Mouse (Mus musculus) midbrain, embryonic 16.5 days (tissue): ENCODE results near the gene Ppp5c. TPM values are rescaled to one million over a fixed set of nuclear protein-coding genes. Genes with fewer than 3 reads are reported as not detected.

ENCODE experiments used
- ATAC-seq: fragments of 200-750 bp; cut with Nextera tagmentation; 2 replicates; pipeline ENCODE4 v1.8.0; 2017; ENCODE audit warnings: moderate TSS enrichment
- H3K27ac ChIP-seq: fragments of 300-500 bp; sonication (generic); 2 replicates; pipeline ENCODE4 v1.5.1; 2014; ENCODE audit warnings: mild to moderate bottlenecking, low read length, mixed read lengths
- H3K27me3 ChIP-seq: fragments of 300-500 bp; sonication (generic); 2 replicates; pipeline ENCODE4 v1.6.1; 2014; ENCODE audit warnings: low read depth, low read length, mixed read lengths; ENCODE audit not compliant: control insufficient read depth, insufficient read depth
- H3K36me3 ChIP-seq: fragments of 300-500 bp; sonication (generic); 2 replicates; pipeline ENCODE4 v1.6.1; 2014; ENCODE audit warnings: mild to moderate bottlenecking, low read length, moderate library complexity, mixed read lengths; ENCODE audit not compliant: control insufficient read depth, insufficient read depth
- H3K4me1 ChIP-seq: fragments of 300-500 bp; sonication (generic); 2 replicates; pipeline ENCODE4 v1.6.1; 2014; ENCODE audit warnings: mild to moderate bottlenecking, low read length, mixed read lengths; ENCODE audit not compliant: control insufficient read depth, insufficient read depth
- H3K4me2 ChIP-seq: fragments of 300-500 bp; sonication (generic); 2 replicates; pipeline ENCODE4 v1.6.1; 2014; ENCODE audit warnings: mild to moderate bottlenecking, low read length, mixed read lengths
- H3K4me3 ChIP-seq: fragments of 300-500 bp; sonication (generic); 2 replicates; pipeline ENCODE4 v1.5.1; 2014; ENCODE audit warnings: low read depth, mild to moderate bottlenecking, low read length, moderate library complexity, mixed read lengths
- H3K9ac ChIP-seq: fragments of 300-500 bp; sonication (generic); 2 replicates; pipeline ENCODE4 v1.6.1; 2014; ENCODE audit warnings: low read depth, low read length, mixed read lengths
- H3K9me3 ChIP-seq: fragments of 300-500 bp; sonication (generic); replicated peaks from 2 replicates; pipeline ENCODE4 v1.6.1; 2014; ENCODE audit warnings: mild to moderate bottlenecking, low read length, mixed read lengths; ENCODE audit not compliant: control insufficient read depth, poor library complexity, severe bottlenecking
- WGBS: fragments of 180-500 bp; shearing (Covaris S2); extraction: QIAGEN DNeasy Blood & Tissue Kit; methylation state at CpG from one replicate; pipeline ENCODE4 v1.1.7; 2014; 5-methylcytosine and 5-hydroxymethylcytosine counted together
- polyA plus RNA-seq: library from polyadenylated mRNA; unstranded; fragments of >200 nt; fragmentation: Nextera tagmentation; extraction: Ambion mirVana; gene quantifications from 2 replicates; pipeline ENCODE4 v1.2.1, GENCODE M21; 2015

The Ppp5c gene
- polyA plus RNA-seq, 1 experiment from 2014 or later = 127 TPM

DNA sequence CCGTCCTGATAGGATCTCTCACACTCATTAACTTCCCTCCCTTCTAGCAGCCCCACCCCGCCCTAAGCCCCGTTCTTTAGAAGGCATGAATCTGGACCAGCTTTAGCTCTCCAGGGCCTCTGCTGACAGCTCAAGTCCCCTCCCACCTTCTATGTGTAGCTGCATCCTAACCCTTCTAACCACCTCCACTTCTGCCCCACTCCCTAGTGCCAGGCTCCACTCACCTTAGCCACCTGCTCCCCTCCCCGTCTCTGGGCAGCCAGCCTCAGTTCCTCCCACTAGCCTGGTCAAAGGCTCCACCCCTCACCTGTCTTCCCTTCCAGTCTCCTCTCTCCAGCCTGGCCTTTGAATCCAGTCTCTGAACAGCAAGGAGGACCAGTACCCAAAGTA lies 2.2 kb downstream of the Ppp5c start:
- H3K4me2 ChIP-seq = peak overlapping the region; percentile 19; the same call in 1 of the 2 replicates
- no peak overlapping the region for H3K27ac ChIP-seq
- no peaks in the 10 kb centered on the region for H3K27me3 ChIP-seq
- peaks cover 18% of the 10 kb centered on the region for H3K4me1 ChIP-seq
- H3K9me3 ChIP-seq = no peaks in the 10 kb centered on the region
- H3K9ac ChIP-seq = no peak overlapping the region
- peaks cover 21% of the 10 kb centered on the region for H3K36me3 ChIP-seq
- 74% methylated on average over 4 of the region's 4 CpGs for WGBS
- H3K4me3 ChIP-seq = no peak overlapping the region
- no peak for ATAC-seq

DNA sequence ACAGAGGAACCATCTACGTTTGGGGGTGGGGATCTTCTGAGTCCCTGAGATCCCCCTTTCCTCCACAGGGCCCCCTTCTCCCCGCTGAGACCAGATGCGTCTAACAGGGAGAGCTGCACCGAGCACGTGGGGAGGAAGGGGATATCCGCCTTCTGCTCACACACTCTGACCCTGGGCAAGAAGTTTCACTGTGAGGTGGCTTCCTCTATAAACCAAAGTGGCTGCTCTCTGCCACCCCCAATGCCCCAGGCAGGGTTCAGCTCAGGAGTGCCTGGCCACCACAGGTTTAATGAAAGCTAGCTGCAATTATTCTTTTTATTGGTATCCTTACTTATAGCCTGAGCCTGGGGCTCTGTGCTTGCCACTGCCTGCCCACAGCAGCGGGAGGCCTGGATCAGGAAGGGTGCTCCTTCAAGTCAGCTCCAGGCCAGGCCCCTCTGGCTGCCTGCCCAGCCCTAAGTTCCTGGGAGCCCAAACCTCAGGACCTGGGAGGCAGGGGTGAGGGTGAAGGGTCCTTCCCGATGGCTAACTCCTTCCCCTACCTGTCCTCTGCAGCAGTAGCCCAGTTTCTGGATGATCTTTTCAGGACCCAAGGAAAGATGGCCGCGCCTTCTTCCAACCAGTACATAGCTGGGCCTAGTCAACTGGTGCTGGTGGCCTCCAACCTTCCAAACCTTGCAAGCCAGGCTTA lies 2.8 kb downstream of the Ppp5c start:
- Histone ChIP-seq H3K4me3 (no peak overlapping the region), H3K4me1 (peaks cover 18% of the 10 kb centered on the region), H3K27me3 (no peaks in the 10 kb centered on the region), H3K27ac (no peak overlapping the region), H3K36me3 (peaks cover 25% of the 10 kb centered on the region), H3K9ac (no peak overlapping the region), H3K4me2 (no peak overlapping the region), H3K9me3 (no peaks in the 10 kb centered on the region)
- WGBS = 92% methylated on average over 10 of the region's 10 CpGs
- ATAC-seq = no peak

DNA sequence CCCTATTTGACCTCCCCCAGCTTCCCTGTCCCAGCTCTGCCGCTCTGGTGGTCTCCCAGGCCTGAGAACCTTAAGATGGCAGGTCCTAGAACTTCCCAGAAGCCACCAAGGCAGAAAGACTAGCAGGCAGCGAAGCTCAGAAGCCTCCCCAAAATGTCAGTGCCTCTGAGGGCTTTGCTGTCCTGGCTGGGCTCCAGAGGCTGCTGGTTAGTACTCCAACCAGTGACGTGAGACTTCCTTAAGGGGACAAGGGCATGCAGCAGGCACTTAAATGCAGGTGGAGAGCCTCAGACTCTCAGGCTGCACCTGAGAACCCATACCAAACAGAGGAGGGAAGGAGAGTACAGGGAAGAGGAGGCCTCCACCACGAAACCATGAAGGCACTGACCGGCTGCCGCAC lies 3.6 kb downstream of the Ppp5c start:
- Histone ChIP-seq H3K4me3 (no peak overlapping the region), H3K4me2 (no peak overlapping the region), H3K4me1 (peaks cover 18% of the 10 kb centered on the region), H3K27me3 (no peaks in the 10 kb centered on the region), H3K9ac (no peak overlapping the region), H3K27ac (no peak overlapping the region), H3K36me3 (peaks cover 28% of the 10 kb centered on the region), H3K9me3 (no peaks in the 10 kb centered on the region)
- ATAC-seq = no peak
- 92% methylated on average over 6 of the region's 6 CpGs for WGBS

DNA sequence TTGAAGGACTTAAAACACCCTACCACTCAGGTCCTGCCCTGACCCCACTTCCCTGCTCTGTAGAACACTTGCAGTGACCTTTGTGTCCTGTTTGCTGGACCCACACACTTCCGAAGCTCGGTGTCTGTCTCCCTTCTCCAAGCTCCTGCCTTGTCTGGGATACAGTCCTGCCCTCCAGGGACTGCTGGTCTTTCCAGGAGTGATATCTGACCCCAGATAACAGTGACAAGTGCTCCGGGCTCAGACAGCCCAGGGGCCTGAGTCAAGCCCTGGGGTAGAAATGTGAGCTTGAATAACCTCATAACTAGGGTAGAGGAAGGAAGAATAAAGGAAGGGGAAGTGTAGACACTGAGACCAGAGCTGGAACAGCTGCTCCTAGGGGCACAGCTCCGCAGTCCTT lies 4.0 kb downstream of the Ppp5c start:
- WGBS = 93% methylated on average over 4 of the region's 4 CpGs
- Histone ChIP-seq H3K9ac (no peak overlapping the region), H3K4me1 (peaks cover 18% of the 10 kb centered on the region), H3K27ac (no peak overlapping the region), H3K4me3 (no peak overlapping the region), H3K27me3 (no peaks in the 10 kb centered on the region), H3K36me3 (peaks cover 28% of the 10 kb centered on the region), H3K4me2 (no peak overlapping the region), H3K9me3 (no peaks in the 10 kb centered on the region)
- no peak for ATAC-seq

DNA sequence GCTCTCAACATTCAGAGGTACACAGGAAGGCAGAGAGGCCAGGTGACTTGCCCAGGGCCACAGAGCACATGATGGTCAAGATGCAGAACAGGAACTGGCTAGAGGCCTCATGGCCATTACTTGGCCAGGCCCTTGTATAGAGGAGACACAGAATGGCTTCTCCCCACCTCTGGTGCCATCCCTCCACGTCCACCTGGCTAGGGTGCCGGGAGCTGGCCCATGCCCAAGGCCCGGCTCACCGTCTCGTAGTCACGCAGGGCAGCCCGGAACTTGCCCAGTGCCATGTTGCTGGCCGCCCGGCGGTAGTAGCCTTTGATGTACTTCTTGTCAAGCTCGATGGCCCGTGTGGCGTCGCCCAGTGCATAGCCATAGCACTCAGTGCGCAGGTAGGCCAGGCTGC lies 5.5 kb downstream of the Ppp5c start:
- Histone ChIP-seq H3K27ac (no peak overlapping the region), H3K9ac (no peak overlapping the region), H3K36me3 (peaks cover 28% of the 10 kb centered on the region), H3K4me3 (no peak overlapping the region), H3K4me1 (peaks cover 16% of the 10 kb centered on the region), H3K27me3 (no peaks in the 10 kb centered on the region), H3K9me3 (no peaks in the 10 kb centered on the region), H3K4me2 (no peak overlapping the region)
- 94% methylated on average over 15 of the region's 15 CpGs for WGBS
- no peak for ATAC-seq

DNA sequence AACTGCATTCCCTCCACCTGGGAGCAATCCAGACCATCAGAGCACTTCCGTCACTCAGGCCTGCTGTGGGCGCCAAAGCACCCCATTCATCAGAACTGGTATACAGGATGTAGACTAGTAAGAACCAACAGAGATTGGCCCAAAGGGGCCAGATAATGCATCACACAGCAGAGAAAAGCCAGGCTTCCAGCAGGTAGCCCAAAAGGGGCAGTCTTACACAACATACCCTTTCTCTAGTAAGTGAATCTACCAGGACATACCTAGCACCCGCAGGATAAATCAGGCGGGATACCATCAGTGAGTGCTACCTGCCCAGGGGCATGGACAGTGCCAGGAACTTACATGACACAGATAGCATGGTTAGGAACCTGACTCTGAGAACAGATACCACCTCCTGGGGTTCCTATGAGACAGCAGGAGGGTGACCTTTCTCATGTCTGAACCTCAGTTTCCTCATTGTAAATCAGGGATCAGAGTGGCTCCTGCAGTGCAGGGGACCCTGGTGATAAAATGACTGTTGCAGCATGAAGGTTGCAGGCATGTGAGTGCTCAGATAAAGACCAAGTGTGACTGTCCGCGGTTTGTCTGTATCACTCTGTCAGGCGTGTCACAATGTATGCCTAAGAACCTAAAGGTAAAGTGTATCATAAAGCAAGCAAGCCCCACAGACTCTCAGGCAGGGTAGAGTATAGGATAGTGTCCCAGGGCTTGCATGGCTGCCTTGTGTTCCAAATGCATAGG lies 8.1 kb downstream of the Ppp5c start:
- Histone ChIP-seq H3K9ac (no peak overlapping the region), H3K9me3 (no peaks in the 10 kb centered on the region), H3K27ac (no peak overlapping the region), H3K4me2 (no peak overlapping the region), H3K4me1 (no peaks in the 10 kb centered on the region), H3K27me3 (no peaks in the 10 kb centered on the region), H3K4me3 (no peak overlapping the region), H3K36me3 (peaks cover 36% of the 10 kb centered on the region)
- WGBS = 88% methylated on average over 7 of the region's 7 CpGs
- ATAC-seq = no peak

DNA sequence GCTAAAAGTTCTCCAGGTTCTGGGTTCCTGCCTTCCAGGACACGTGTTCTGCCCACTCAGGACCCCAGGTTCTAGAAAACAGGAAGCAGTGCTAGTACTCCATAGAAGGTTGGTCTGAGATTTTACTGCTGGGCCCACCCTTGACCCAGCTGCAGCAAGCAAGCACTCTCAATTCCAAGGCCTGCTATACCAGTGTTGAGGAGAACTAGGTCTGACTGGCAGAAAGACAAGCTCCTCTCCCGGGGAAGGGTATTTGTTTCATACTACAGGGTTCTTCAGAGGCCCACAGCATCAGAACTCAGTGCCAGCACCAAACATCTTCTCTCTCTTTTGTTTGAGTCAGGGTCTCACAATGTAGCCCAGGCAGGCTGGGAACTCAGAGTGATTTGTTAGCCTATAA lies 9.8 kb downstream of the Ppp5c start:
- H3K4me1 ChIP-seq = no peaks in the 10 kb centered on the region
- no peak overlapping the region for H3K4me3 ChIP-seq
- 89% methylated on average over 2 of the region's 2 CpGs for WGBS
- H3K27ac ChIP-seq = no peak overlapping the region
- H3K9me3 ChIP-seq = no peaks in the 10 kb centered on the region
- no peak overlapping the region for H3K9ac ChIP-seq
- H3K27me3 ChIP-seq = no peaks in the 10 kb centered on the region
- H3K4me2 ChIP-seq = no peak overlapping the region
- peaks cover 45% of the 10 kb centered on the region for H3K36me3 ChIP-seq
- ATAC-seq = no peak

DNA sequence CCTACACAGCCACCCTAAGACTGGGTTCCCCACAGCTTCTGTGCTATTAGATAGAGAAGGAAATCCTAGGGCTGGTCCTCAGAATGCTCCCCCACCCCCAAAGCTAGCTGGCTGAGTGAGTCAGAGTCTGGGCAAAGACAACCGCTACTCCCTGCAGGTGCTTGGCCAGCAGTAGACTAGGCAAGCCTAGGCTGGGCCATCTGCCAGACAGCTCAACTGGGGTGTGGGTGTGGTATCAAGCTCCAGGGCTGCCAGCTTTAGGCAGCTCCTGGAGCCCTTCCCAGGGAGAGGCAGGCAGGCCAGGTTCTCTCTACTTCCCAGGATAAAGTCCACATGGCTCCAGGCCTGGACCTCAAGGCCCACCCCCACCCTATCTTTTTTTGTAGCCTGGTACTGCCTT lies 10.7 kb downstream of the Ppp5c start:
- Histone ChIP-seq H3K9ac (no peak overlapping the region), H3K9me3 (no peaks in the 10 kb centered on the region), H3K4me1 (no peaks in the 10 kb centered on the region), H3K4me2 (no peak overlapping the region), H3K27me3 (no peaks in the 10 kb centered on the region), H3K27ac (no peak overlapping the region), H3K36me3 (peaks cover 41% of the 10 kb centered on the region), H3K4me3 (no peak overlapping the region)
- peak; percentile 74 for ATAC-seq
- WGBS = 74% methylated on average over 1 of the region's 1 CpGs

DNA sequence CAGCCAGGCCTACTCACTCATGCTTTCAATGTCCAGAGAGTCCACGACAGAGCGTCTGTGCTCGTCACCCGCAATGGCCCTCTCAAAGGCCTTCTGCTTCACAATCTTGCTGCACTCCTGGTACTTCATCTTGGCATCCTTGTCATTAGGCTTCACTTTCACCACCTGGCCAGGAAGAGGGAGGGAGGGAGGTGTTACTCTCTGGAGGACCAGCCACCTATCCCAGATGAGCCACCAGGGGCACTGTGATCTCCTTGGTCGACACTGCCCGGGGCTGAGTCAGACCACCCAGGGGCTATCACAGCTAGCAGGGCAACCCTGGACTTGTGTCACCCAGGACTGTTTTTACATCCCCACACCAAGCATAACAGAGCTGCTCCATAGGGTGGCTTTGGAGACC lies 12.3 kb downstream of the Ppp5c start:
- H3K36me3 ChIP-seq = peaks cover 31% of the 10 kb centered on the region
- 82% methylated on average over 6 of the region's 6 CpGs for WGBS
- no peak for ATAC-seq

More for the DNA sequence above, 12.3 kb downstream of the Ppp5c start:
- Histone ChIP-seq H3K4me2 (no peak overlapping the region), H3K9ac (no peak overlapping the region), H3K9me3 (no peaks in the 10 kb centered on the region), H3K27ac (no peak overlapping the region), H3K4me3 (no peak overlapping the region), H3K27me3 (no peaks in the 10 kb centered on the region), H3K4me1 (no peaks in the 10 kb centered on the region)
